19 mouse cellular contexts compared by ENCODE assay signal in genomic region chr1:59566281-59566680, GRCm38 (mm10). TPM values are rescaled to one million over a fixed set of nuclear protein-coding genes. Genes with fewer than 3 reads are reported as not detected.
A peak's percentile ranks its signal among the peaks of the same experiment; 100 is the strongest.
DNase-seq lines count a peak whose midpoint lies in the region; ATAC-seq lines count a peak whose summit lies in the region.
"Had no signal": no experiment of that assay in that cellular context is flagged by ENCODE, and none has a peak within 500 bp of the region (broad histone marks: within the 10 kb centered on the region; RNA-seq: fewer than 3 reads in every experiment).

No protein-coding gene starts in this region.

- H3K27me3 ChIP-seq in midbrain, embryonic 11.5 days (ENCODE audit: control insufficient read depth, insufficient read depth, low read length) = no peaks in the 10 kb centered on the region
- H3K27me3 ChIP-seq in midbrain, embryonic 14.5 days (ENCODE audit: control insufficient read depth, insufficient read depth, low read length) = no peaks in the 10 kb centered on the region
- H3K27me3 ChIP-seq in embryonic facial prominence, embryonic 15.5 days = no peaks in the 10 kb centered on the region
- H3K27me3 ChIP-seq: forebrain, embryonic 13.5 days; hindbrain, embryonic 15.5 days had no signal

- no peaks in the 10 kb centered on the region for H3K36me3 ChIP-seq in midbrain, embryonic 11.5 days (ENCODE audit: control insufficient read depth, insufficient read depth, low read length)
- H3K36me3 ChIP-seq in midbrain, embryonic 14.5 days (ENCODE audit: control insufficient read depth, insufficient read depth, low read length) = no peaks in the 10 kb centered on the region
- no peaks in the 10 kb centered on the region for H3K36me3 ChIP-seq in embryonic facial prominence, embryonic 15.5 days
- H3K36me3 ChIP-seq: G1E; heart, embryonic 12.5 days; hindbrain, embryonic 15.5 days had no signal

- H3K9ac ChIP-seq in midbrain, embryonic 11.5 days (ENCODE audit: low read length) = no peak overlapping the region
- H3K9ac ChIP-seq in midbrain, embryonic 14.5 days (replicated peaks; ENCODE audit: low read length) = no peak overlapping the region
- no peak overlapping the region for H3K9ac ChIP-seq in embryonic facial prominence, embryonic 15.5 days
- H3K9ac ChIP-seq: forebrain, embryonic 13.5 days; forebrain, postnatal 0 days; heart, embryonic 12.5 days; hindbrain, embryonic 15.5 days had no signal

- DNase-seq in cerebellum, adult 11 months = no peak
- peak; percentile 2 for DNase-seq in midbrain, embryonic 11.5 days (ENCODE audit: low spot score, missing footprints)
- no peak for DNase-seq in midbrain, embryonic 14.5 days
- DNase-seq in left cerebral cortex, postnatal 36 days (ENCODE audit: low spot score in 2 of 2) = no peak
- DNase-seq in right cerebral cortex, postnatal 4 days = no peak
- DNase-seq in gastrocnemius, postnatal 14 days = no peak
- DNase-seq: adrenal gland, adult 8-10 months; adrenal gland, postnatal 36 days; B cell, adult 2 months; forebrain, postnatal 0 days; gastrocnemius, postnatal 25 days; heart, postnatal 36 days had no signal

- no peaks in the 10 kb centered on the region for H3K4me1 ChIP-seq in midbrain, embryonic 11.5 days (ENCODE audit: control insufficient read depth, insufficient read depth, low read length)
- H3K4me1 ChIP-seq in midbrain, embryonic 14.5 days (ENCODE audit: control insufficient read depth, insufficient read depth, low read length) = no peaks in the 10 kb centered on the region
- H3K4me1 ChIP-seq in embryonic facial prominence, embryonic 15.5 days = peaks cover 16% of the 10 kb centered on the region
- H3K4me1 ChIP-seq: heart, embryonic 12.5 days had no signal

- ATAC-seq in cerebellum, adult (ENCODE audit: insufficient number of reproducible peaks, low FRiP score, low TSS enrichment) = peak; percentile 16
- ATAC-seq in midbrain, embryonic 11.5 days (ENCODE audit: low FRiP score) = no peak
- ATAC-seq in midbrain, embryonic 14.5 days (ENCODE audit: low FRiP score, low TSS enrichment) = no peak
- no peak for ATAC-seq in embryonic facial prominence, embryonic 15.5 days (ENCODE audit: insufficient number of reproducible peaks, low FRiP score, low TSS enrichment, low read depth)
- ATAC-seq: intestine, embryonic 16.5 days had no signal

- no peak overlapping the region for H3K4me3 ChIP-seq in midbrain, embryonic 11.5 days (ENCODE audit: low read depth, low read length)
- H3K4me3 ChIP-seq in midbrain, embryonic 14.5 days (replicated peaks; ENCODE audit: low read depth, low read length) = no peak overlapping the region
- H3K4me3 ChIP-seq in embryonic facial prominence, embryonic 15.5 days (replicated peaks) = no peak overlapping the region
- H3K4me3 ChIP-seq: forebrain, embryonic 13.5 days; heart, embryonic 12.5 days; hindbrain, embryonic 15.5 days had no signal

- 76% methylated on average over 7 of the region's 7 CpGs for WGBS in midbrain, embryonic 11.5 days
- 79% methylated on average over 7 of the region's 7 CpGs for WGBS in midbrain, embryonic 14.5 days
- WGBS in embryonic facial prominence, embryonic 15.5 days = 67% methylated on average over 7 of the region's 7 CpGs

- no peak overlapping the region for H3K4me2 ChIP-seq in midbrain, embryonic 11.5 days
- H3K4me2 ChIP-seq in midbrain, embryonic 14.5 days (ENCODE audit: low read length) = no peak overlapping the region
- H3K4me2 ChIP-seq in embryonic facial prominence, embryonic 15.5 days (replicated peaks) = no peak overlapping the region
- H3K4me2 ChIP-seq: forebrain, embryonic 13.5 days; heart, embryonic 12.5 days; hindbrain, embryonic 15.5 days had no signal

- intact Hi-C loops in left cerebral cortex, postnatal 36 days (cut with DNase I) = no loop called here
- intact Hi-C loops in gastrocnemius, postnatal 14 days (cut with DNase I; ENCODE audit: low total_unique reads) = no loop called here

- no peaks in the 10 kb centered on the region; the same call in 1 of the 2 replicates for H3K9me3 ChIP-seq in midbrain, embryonic 11.5 days (ENCODE audit: control insufficient read depth, low read length)
- H3K9me3 ChIP-seq in midbrain, embryonic 14.5 days (ENCODE audit: control insufficient read depth, low read length) = no peaks in the 10 kb centered on the region; the same call in 1 of the 2 replicates
- no peaks in the 10 kb centered on the region for H3K9me3 ChIP-seq in embryonic facial prominence, embryonic 15.5 days (replicated peaks)
- H3K9me3 ChIP-seq: hindbrain, embryonic 15.5 days had no signal

- no peak overlapping the region for H3K27ac ChIP-seq in midbrain, embryonic 11.5 days (ENCODE audit: low read depth, low read length)
- no peak overlapping the region for H3K27ac ChIP-seq in midbrain, embryonic 14.5 days (replicated peaks; ENCODE audit: low read depth, low read length)
- H3K27ac ChIP-seq in embryonic facial prominence, embryonic 15.5 days (replicated peaks) = peak overlapping the region; percentile 35; the same call in 1 of the 2 replicates
- H3K27ac ChIP-seq: forebrain, embryonic 13.5 days; hindbrain, embryonic 15.5 days had no signal

RNA-seq across cellular contexts. Expression of gene Gm973, which starts 50.2 kb away (rescaled TPM):
- 7.0 and 7.1 TPM in 2 replicates for polyA plus RNA-seq in midbrain, embryonic 11.5 days (2014; fragmentation: Nextera tagmentation; extraction: Ambion mirVana)
- polyA plus RNA-seq in midbrain, embryonic 14.5 days (2014; fragmentation: Nextera tagmentation; extraction: Ambion mirVana) = 7.9 and 10.3 TPM in 2 replicates
- polyA plus RNA-seq in embryonic facial prominence, embryonic 15.5 days (2015; fragmentation: Nextera tagmentation; extraction: Ambion mirVana) = 9.0 and 13.4 TPM in 2 replicates
- total RNA-seq in left cerebral cortex, postnatal 36 days (2021) = 10 to 100 TPM; 12.2 to 12.5 TPM
- total RNA-seq in gastrocnemius, postnatal 14 days (2021) = under 1 TPM; 0.49 to 0.53 TPM
